Mouse (Mus musculus) liver, adult 2 months (tissue): ENCODE data around the gene Gatd1. TPM values are rescaled to one million over a fixed set of nuclear protein-coding genes. Genes with fewer than 3 reads are reported as not detected.

Experiments used
- DNase-seq: peaks from one replicate; pipeline ENCODE4 v3.0.0-alpha.2; 2011; ENCODE audit warnings: low read depth, low spot score; ENCODE audit errors: extremely low read depth
- H3K27ac ChIP-seq: fragments of 200-500 bp; replicated peaks from 2 replicates; pipeline ENCODE4 v1.5.1; 2012; ENCODE audit warnings: low read depth, mild to moderate bottlenecking, control low read depth, inconsistent platforms, low read length; ENCODE audit not compliant: insufficient read depth
- H3K27me3 ChIP-seq: fragments of 200-500 bp; 2 replicates; pipeline ENCODE4 v1.6.1; 2012; ENCODE audit warnings: mild to moderate bottlenecking, moderate library complexity, low read length, inconsistent platforms; ENCODE audit not compliant: control insufficient read depth, insufficient read depth
- H3K36me3 ChIP-seq: fragments of 200-500 bp; 2 replicates; pipeline ENCODE4 v1.6.1; 2012; ENCODE audit warnings: low read length, inconsistent platforms; ENCODE audit not compliant: control insufficient read depth, insufficient read depth
- H3K4me1 ChIP-seq: fragments of 200-500 bp; 2 replicates; pipeline ENCODE4 v1.6.1; 2011; ENCODE audit warnings: low read length; ENCODE audit not compliant: control insufficient read depth, insufficient read depth
- H3K4me3 ChIP-seq: fragments of 200-500 bp; 2 replicates; pipeline ENCODE4 v1.5.1; 2011; ENCODE audit warnings: low read depth, mild to moderate bottlenecking, control low read depth, low read length, moderate library complexity; ENCODE audit not compliant: insufficient read depth
- H3K79me2 ChIP-seq: fragments of 200-500 bp; 2 replicates; pipeline ENCODE4 v1.6.1; 2012; ENCODE audit warnings: inconsistent platforms, mild to moderate bottlenecking, low read length, moderate library complexity; ENCODE audit not compliant: control insufficient read depth, insufficient read depth
- H3K9ac ChIP-seq: fragments of 200-500 bp; 2 replicates; pipeline ENCODE4 v1.6.1; 2012; ENCODE audit warnings: low read depth, mild to moderate bottlenecking, control low read depth, inconsistent platforms, low read length
- CTCF ChIP-seq: fragments of 200-500 bp; IDR thresholded peaks from 2 replicates; pipeline ENCODE4 v1.5.1; 2011; ENCODE audit warnings: low read depth, low read length, control low read depth
- POLR2A ChIP-seq: fragments of 200-500 bp; IDR thresholded peaks from 2 replicates; pipeline ENCODE4 v1.6.1; 2011; ENCODE audit warnings: low read length, control low read depth; ENCODE audit not compliant: insufficient read depth; ENCODE audit errors: extremely low read depth
- WGBS: fragments of 180-500 bp; shearing (Covaris S2); methylation state at CpG from one replicate; pipeline ENCODE4 v1.1.7; 2018; 5-methylcytosine and 5-hydroxymethylcytosine counted together
- polyA plus RNA-seq: library from polyadenylated mRNA; depleted of rRNA; stranded (reverse); fragments of >200 nt; gene quantifications from 2 replicates; pipeline ENCODE4 v1.2.3, GENCODE M21; 2012; rRNA removed
- total RNA-seq: library from RNA; depleted of rRNA; stranded (reverse); fragments of >200 nt; gene quantifications from 2 replicates; pipeline ENCODE4 v1.2.3, GENCODE M21; 2014; rRNA removed

The Gatd1 gene
- total RNA-seq, result 15.1 and 23.5 TPM in 2 replicates
- 34.9 and 36.2 TPM in 2 replicates for polyA plus RNA-seq

- peak; percentile 98 for DNase-seq
- peak within 1 kb of the TSS; percentile 86 for H3K4me3 ChIP-seq
- no peaks in the 10 kb centered on the region for H3K27me3 ChIP-seq
- H3K27ac ChIP-seq, result peak within 1 kb of the TSS; percentile 90
- H3K36me3 ChIP-seq, result no peaks in the 10 kb centered on the region
- H3K4me1 ChIP-seq, result peaks cover 17% of the 10 kb centered on the region
- TF ChIP-seq POLR2A, result peak; percentile 93
- peak; percentile 37 for TF ChIP-seq CTCF
- peak within 1 kb of the TSS; percentile 89 for H3K9ac ChIP-seq
- WGBS, result under 1% methylated on average over 56 of the region's 56 CpGs
- H3K79me2 ChIP-seq, result peaks cover 5% of the 10 kb centered on the region; the same call in 1 of the 2 replicates
These were observed at the start of gene Gatd1 for GRCm38 (mm10) chr7:141413809-141414584. Gene Gatd1 (minus strand): TSS chr7:141414136.

- peak overlapping the region; percentile 45 for H3K27ac ChIP-seq
- 13% methylated on average over 5 of the region's 5 CpGs for WGBS
- H3K4me3 ChIP-seq, result peak overlapping the region; percentile 68
- no peaks in the 10 kb centered on the region for H3K27me3 ChIP-seq
- TF ChIP-seq CTCF, result no peak
- TF ChIP-seq POLR2A, result no peak
- H3K9ac ChIP-seq, result peak overlapping the region; percentile 70
- H3K36me3 ChIP-seq, result peaks cover 17% of the 10 kb centered on the region; the same call in 1 of the 2 replicates
- H3K79me2 ChIP-seq, result peaks cover 1% of the 10 kb centered on the region; the same call in 1 of the 2 replicates
- peak; percentile 76 for DNase-seq
- H3K4me1 ChIP-seq, result peaks cover 13% of the 10 kb centered on the region
These were observed 48.4 kb upstream of the Gatd1 start for GRCm38 (mm10) chr7:141462333-141462821.

GRCm38 (mm10) chr7:141461521-141462332 is 47.8 kb upstream of the Gatd1 start:
- peaks cover 5% of the 10 kb centered on the region; the same call in 1 of the 2 replicates for H3K79me2 ChIP-seq
- no peak for DNase-seq
- H3K27me3 ChIP-seq, result no peaks in the 10 kb centered on the region
- H3K9ac ChIP-seq, result peak overlapping the region; percentile 70
- WGBS, result 5% methylated on average over 59 of the region's 59 CpGs
- H3K4me3 ChIP-seq, result peak overlapping the region; percentile 68
- H3K4me1 ChIP-seq, result peaks cover 20% of the 10 kb centered on the region; the same call in 1 of the 2 replicates
- H3K27ac ChIP-seq, result peak overlapping the region; percentile 52
- TF ChIP-seq POLR2A, result no peak
- peak; percentile 27; the same call in 1 of the 2 replicates for TF ChIP-seq CTCF
- H3K36me3 ChIP-seq, result peaks cover 19% of the 10 kb centered on the region; the same call in 1 of the 2 replicates

GRCm38 (mm10) chr7:141460391-141461113 is 46.6 kb upstream of the Gatd1 start, which contains the start of gene Cracr2b:
Gene Cracr2b (plus strand): TSS chr7:141461094.
- peaks cover 19% of the 10 kb centered on the region; the same call in 1 of the 2 replicates for H3K36me3 ChIP-seq
- no peak for TF ChIP-seq CTCF
- no peak for TF ChIP-seq POLR2A
- H3K27ac ChIP-seq, result peak within 1 kb of the TSS; percentile 52
- H3K4me1 ChIP-seq, result peaks cover 22% of the 10 kb centered on the region; the same call in 1 of the 2 replicates
- H3K79me2 ChIP-seq, result peaks cover 8% of the 10 kb centered on the region; the same call in 1 of the 2 replicates
- DNase-seq, result no peak
- H3K27me3 ChIP-seq, result no peaks in the 10 kb centered on the region
- peak within 1 kb of the TSS; percentile 68 for H3K4me3 ChIP-seq
- H3K9ac ChIP-seq, result peak within 1 kb of the TSS; percentile 70
- WGBS, result 71% methylated on average over 15 of the region's 15 CpGs

GRCm38 (mm10) chr7:141460001-141460390 is 46.1 kb upstream of the Gatd1 start:
- Histone ChIP-seq H3K27ac (no peak overlapping the region), H3K79me2 (peaks cover 8% of the 10 kb centered on the region; the same call in 1 of the 2 replicates), H3K4me1 (peaks cover 21% of the 10 kb centered on the region; the same call in 1 of the 2 replicates), H3K36me3 (peaks cover 19% of the 10 kb centered on the region; the same call in 1 of the 2 replicates), H3K27me3 (no peaks in the 10 kb centered on the region), H3K9ac (no peak overlapping the region), H3K4me3 (no peak overlapping the region)
- TF ChIP-seq POLR2A, result no peak
- no peak for TF ChIP-seq CTCF
- WGBS, result 81% methylated on average over 5 of the region's 5 CpGs
- DNase-seq, result no peak
